Mouse (Mus musculus): ENCODE results near the gene Lrrc8b.

The Lrrc8b gene

GRCm38 (mm10) chr5:105516290-105516689, 100.7 kb downstream of the Lrrc8b start:
- DNase-seq (ENCODE audit: extremely low spot score, low read depth, low spot score), result no peak

- DNase-seq (ENCODE audit: extremely low spot score, low read depth, low spot score), result no peak
Observed at GRCm38 (mm10) chr5:105517992-105518625, 102.5 kb downstream of the Lrrc8b start.

- DNase-seq (ENCODE audit: extremely low spot score, low read depth, low spot score), result no peak
Observed at GRCm38 (mm10) chr5:105518626-105519095, 103.1 kb downstream of the Lrrc8b start.

GRCm38 (mm10) chr5:105519096-105519975, 103.8 kb downstream of the Lrrc8b start, which contains the start of gene Lrrc8c:
Gene Lrrc8c, plus strand, starts transcription at chr5:105519388.
- no peak for DNase-seq (ENCODE audit: extremely low spot score, low read depth, low spot score)

GRCm38 (mm10) chr5:105519976-105520300, 104.4 kb downstream of the Lrrc8b start:
- no peak for DNase-seq (ENCODE audit: extremely low spot score, low read depth, low spot score)

GRCm38 (mm10) chr5:105520442-105520965, 104.9 kb downstream of the Lrrc8b start:
- no peak for DNase-seq (ENCODE audit: extremely low spot score, low read depth, low spot score)

- no peak for DNase-seq (ENCODE audit: extremely low spot score, low read depth, low spot score)
Observed at GRCm38 (mm10) chr5:105523452-105523851, 107.9 kb downstream of the Lrrc8b start.

- DNase-seq (ENCODE audit: extremely low spot score, low read depth, low spot score), result no peak
Observed at GRCm38 (mm10) chr5:105525004-105525403, 109.4 kb downstream of the Lrrc8b start.

- DNase-seq (ENCODE audit: extremely low spot score, low read depth, low spot score), result no peak
Observed at GRCm38 (mm10) chr5:105526107-105526645, 110.6 kb downstream of the Lrrc8b start.

- no peak for DNase-seq (ENCODE audit: extremely low spot score, low read depth, low spot score)
Observed at GRCm38 (mm10) chr5:105526766-105527165, 111.2 kb downstream of the Lrrc8b start.

GRCm38 (mm10) chr5:105527477-105528331, 112.1 kb downstream of the Lrrc8b start:
- no peak for DNase-seq (ENCODE audit: extremely low spot score, low read depth, low spot score)

- DNase-seq (ENCODE audit: extremely low spot score, low read depth, low spot score), result no peak
Observed at GRCm38 (mm10) chr5:105530576-105530975, 115.0 kb downstream of the Lrrc8b start.

- no peak for DNase-seq (ENCODE audit: extremely low spot score, low read depth, low spot score)
Observed at GRCm38 (mm10) chr5:105535186-105535585, 119.6 kb downstream of the Lrrc8b start.

GRCm38 (mm10) chr5:105536172-105536571, 120.6 kb downstream of the Lrrc8b start:
- DNase-seq (ENCODE audit: extremely low spot score, low read depth, low spot score), result no peak

GRCm38 (mm10) chr5:105537101-105537723, 121.6 kb downstream of the Lrrc8b start:
- no peak for DNase-seq (ENCODE audit: extremely low spot score, low read depth, low spot score)

All from hindlimb bud, embryonic 11.5 days (tissue).